20 mouse cellular contexts compared by ENCODE assay signal in the genomic region with DNA sequence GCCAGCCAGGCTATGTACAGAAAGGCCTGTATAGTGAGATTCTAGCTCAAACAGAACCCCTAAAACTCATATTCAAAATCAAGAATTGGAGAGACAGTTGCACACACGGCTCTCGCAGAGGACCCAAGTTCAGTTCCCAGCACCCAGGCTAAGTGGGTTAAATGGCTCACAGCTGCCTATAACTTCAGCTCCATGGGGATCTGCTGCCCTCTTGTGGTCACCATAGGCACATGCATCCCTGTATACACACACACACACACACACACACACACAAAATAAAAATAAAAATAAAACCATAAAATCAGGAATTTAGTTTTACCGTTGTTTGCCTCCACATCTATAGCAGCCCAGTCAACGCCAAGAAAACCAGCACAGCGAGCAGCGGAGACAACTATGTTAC.
DNase-seq lines count a peak whose midpoint lies in the region; ATAC-seq and TF ChIP-seq lines count a peak whose summit lies in the region.
"Had no signal": no experiment of that assay in that cellular context is flagged by ENCODE, and none has a peak within 500 bp of the region (broad histone marks: within the 10 kb centered on the region; RNA-seq: fewer than 3 reads in every experiment).

No protein-coding gene starts in this region.

- no peaks in the 10 kb centered on the region for H3K4me1 ChIP-seq in kidney, adult 2 months (ENCODE audit: control insufficient read depth, insufficient read depth, low read length)
- H3K4me1 ChIP-seq in spleen, adult 2 months (ENCODE audit: control insufficient read depth, insufficient read depth, insufficient read length) = no peaks in the 10 kb centered on the region
- no peaks in the 10 kb centered on the region for H3K4me1 ChIP-seq in stomach, postnatal 0 days (replicated peaks; ENCODE audit: control insufficient read depth, insufficient read depth)
- no peaks in the 10 kb centered on the region for H3K4me1 ChIP-seq in midbrain, embryonic 11.5 days (ENCODE audit: control insufficient read depth, insufficient read depth, low read length)
- H3K4me1 ChIP-seq: embryonic facial prominence, embryonic 10.5 days; hindbrain, embryonic 12.5 days; limb, embryonic 13.5 days; lung, embryonic 15.5 days; neural tube, embryonic 12.5 days had no signal

- no peak overlapping the region for H3K27ac ChIP-seq in kidney, adult 2 months (ENCODE audit: insufficient read depth, low read depth, low read length)
- no peak overlapping the region for H3K27ac ChIP-seq in spleen, adult 2 months (ENCODE audit: insufficient read depth, low read length)
- H3K27ac ChIP-seq in stomach, postnatal 0 days (replicated peaks) = no peak overlapping the region
- no peak overlapping the region for H3K27ac ChIP-seq in midbrain, embryonic 11.5 days (ENCODE audit: low read depth, low read length)
- H3K27ac ChIP-seq: embryonic facial prominence, embryonic 10.5 days; heart, embryonic 13.5 days; hindbrain, embryonic 12.5 days; limb, embryonic 13.5 days; lung, embryonic 15.5 days; neural tube, embryonic 12.5 days had no signal

- no peak for ATAC-seq in stomach, postnatal 0 days (ENCODE audit: low FRiP score, low TSS enrichment)
- no peak for ATAC-seq in midbrain, embryonic 11.5 days (ENCODE audit: low FRiP score)
- ATAC-seq: activated CD4-positive, CD25-positive, alpha-beta regulatory T cell, adult 4 months had no signal

- TF ChIP-seq EP300 in stomach, postnatal 0 days (optimal IDR thresholded peaks at IDR 0.05) = no peak

- no peak for DNase-seq in kidney, adult 2 months
- no peak for DNase-seq in kidney, adult 11 months
- DNase-seq in spleen, adult 2 months (ENCODE audit: low read depth in 1 of 2, low spot score in 2 of 2) = no peak
- no peak for DNase-seq in spleen, postnatal 4 days (ENCODE audit: low spot score in 2 of 2)
- peak; percentile 58 for DNase-seq in R1 (ENCODE audit: low read depth, low spot score)
- DNase-seq in stomach, postnatal 0 days (ENCODE audit: low spot score) = no peak
- DNase-seq in midbrain, embryonic 11.5 days (ENCODE audit: low spot score, missing footprints) = no peak
- DNase-seq: adrenal gland, postnatal 36 days; kidney, adult 18-20 months; right cerebral cortex, postnatal 4 days; thymus, postnatal 14 days had no signal

- no peak for TF ChIP-seq POLR2A in kidney, adult 2 months (IDR thresholded peaks at IDR 0.05; ENCODE audit: low read depth, low read length)
- TF ChIP-seq POLR2A in spleen, adult 2 months (IDR thresholded peaks at IDR 0.05; ENCODE audit: low read depth, low read length) = no peak

- H3K27me3 ChIP-seq in kidney, adult 2 months (replicated peaks; ENCODE audit: control insufficient read depth, insufficient read depth, low read length) = no peaks in the 10 kb centered on the region
- H3K27me3 ChIP-seq in spleen, adult 2 months (ENCODE audit: control insufficient read depth, insufficient read depth, low read length) = no peaks in the 10 kb centered on the region
- H3K27me3 ChIP-seq in stomach, postnatal 0 days (ENCODE audit: control insufficient read depth, insufficient read depth, low read length) = no peaks in the 10 kb centered on the region
- no peaks in the 10 kb centered on the region for H3K27me3 ChIP-seq in midbrain, embryonic 11.5 days (ENCODE audit: control insufficient read depth, insufficient read depth, low read length)
- H3K27me3 ChIP-seq: heart, embryonic 13.5 days; hindbrain, embryonic 12.5 days; limb, embryonic 13.5 days; lung, embryonic 15.5 days; neural tube, embryonic 12.5 days had no signal

- H3K4me3 ChIP-seq in kidney, adult 2 months (ENCODE audit: insufficient read depth, low read depth, low read length) = no peak overlapping the region
- no peak overlapping the region for H3K4me3 ChIP-seq in spleen, adult 2 months (ENCODE audit: extremely low read depth, insufficient read depth, insufficient read length)
- H3K4me3 ChIP-seq in stomach, postnatal 0 days (ENCODE audit: low read depth, low read length) = no peak overlapping the region
- H3K4me3 ChIP-seq in midbrain, embryonic 11.5 days (ENCODE audit: low read depth, low read length) = no peak overlapping the region
- H3K4me3 ChIP-seq: embryonic facial prominence, embryonic 10.5 days; erythroblast, embryonic 14.5 days; heart, embryonic 13.5 days; hindbrain, embryonic 12.5 days; limb, embryonic 13.5 days; lung, embryonic 15.5 days; neural tube, embryonic 12.5 days had no signal

- no peak overlapping the region for H3K4me2 ChIP-seq in stomach, postnatal 0 days (replicated peaks; ENCODE audit: low read depth)
- no peak overlapping the region for H3K4me2 ChIP-seq in midbrain, embryonic 11.5 days
- H3K4me2 ChIP-seq: heart, embryonic 13.5 days; hindbrain, embryonic 12.5 days; limb, embryonic 13.5 days; lung, embryonic 15.5 days; neural tube, embryonic 12.5 days had no signal

- WGBS in kidney, adult 2 months = 99% methylated on average over 6 of the region's 6 CpGs
- WGBS in spleen, adult 2 months = 97% methylated on average over 6 of the region's 6 CpGs
- 98% methylated on average over 6 of the region's 6 CpGs for WGBS in stomach, postnatal 0 days
- WGBS in midbrain, embryonic 11.5 days = 96% methylated on average over 6 of the region's 6 CpGs

- no peaks in the 10 kb centered on the region for H3K9me3 ChIP-seq in stomach, postnatal 0 days (ENCODE audit: control insufficient read depth, low read length)
- H3K9me3 ChIP-seq in midbrain, embryonic 11.5 days (ENCODE audit: control insufficient read depth, low read length) = no peaks in the 10 kb centered on the region; the same call in 1 of the 2 replicates
- H3K9me3 ChIP-seq: lung, embryonic 15.5 days had no signal

- TF ChIP-seq CTCF in kidney, adult 2 months (conservative IDR thresholded peaks at IDR 0.05; ENCODE audit: insufficient read depth, insufficient read length, low read depth, low read length) = peak; percentile 19; the same call in 1 of the 2 replicates
- peak; percentile 5; the same call in 1 of the 2 replicates for TF ChIP-seq CTCF in spleen, adult 2 months (IDR thresholded peaks at IDR 0.05; ENCODE audit: extremely low read depth, insufficient read depth, insufficient read length, insufficient replicate concordance)
- peak; percentile 49 for TF ChIP-seq CTCF in stomach, postnatal 0 days (IDR thresholded peaks at IDR 0.05; ENCODE audit: low read depth)

- no peaks in the 10 kb centered on the region for H3K36me3 ChIP-seq in kidney, adult 2 months (ENCODE audit: control insufficient read depth, insufficient read depth, low read length)
- peaks cover 28% of the 10 kb centered on the region for H3K36me3 ChIP-seq in spleen, adult 2 months (ENCODE audit: control insufficient read depth, insufficient read depth, low read length)
- peaks cover 7% of the 10 kb centered on the region for H3K36me3 ChIP-seq in stomach, postnatal 0 days (ENCODE audit: control insufficient read depth, insufficient read depth, low read length)
- no peaks in the 10 kb centered on the region for H3K36me3 ChIP-seq in midbrain, embryonic 11.5 days (ENCODE audit: control insufficient read depth, insufficient read depth, low read length)
- H3K36me3 ChIP-seq: G1E had no signal

- H3K9ac ChIP-seq in stomach, postnatal 0 days (ENCODE audit: low read length) = no peak overlapping the region
- H3K9ac ChIP-seq in midbrain, embryonic 11.5 days (ENCODE audit: low read length) = no peak overlapping the region
- H3K9ac ChIP-seq: heart, embryonic 13.5 days; hindbrain, embryonic 12.5 days; limb, embryonic 13.5 days; lung, embryonic 15.5 days; neural tube, embryonic 12.5 days had no signal
